Mouse (Mus musculus) lung, embryonic 14.5 days (tissue): ENCODE results near the gene Palld. TPM values are rescaled to one million over a fixed set of nuclear protein-coding genes. Genes with fewer than 3 reads are reported as not detected.

Experiments used
- ATAC-seq: fragments of 200-750 bp; cut with Nextera tagmentation; 2 replicates; pipeline ENCODE4 v1.8.0; 2017; ENCODE audit warnings: mild to moderate bottlenecking, moderate TSS enrichment, moderate library complexity; ENCODE audit not compliant: insufficient read depth
- DNase-seq: peaks from one replicate; pipeline ENCODE4 v3.0.0-alpha.2; 2015
- H3K27ac ChIP-seq: fragments of 300-500 bp; sonication (generic); 2 replicates; pipeline ENCODE4 v1.5.1; 2014; ENCODE audit warnings: low read depth, mild to moderate bottlenecking, moderate library complexity
- H3K27me3 ChIP-seq: fragments of 300-500 bp; sonication (generic); 2 replicates; pipeline ENCODE4 v1.6.1; 2014; ENCODE audit warnings: low read length, control low read depth; ENCODE audit not compliant: insufficient read depth
- H3K36me3 ChIP-seq: fragments of 300-500 bp; sonication (generic); 2 replicates; pipeline ENCODE4 v1.6.1; 2014; ENCODE audit warnings: control low read depth; ENCODE audit not compliant: insufficient read depth
- H3K4me1 ChIP-seq: fragments of 300-500 bp; sonication (generic); 2 replicates; pipeline ENCODE4 v1.6.1; 2014; ENCODE audit warnings: antibody characterized with exemption, control low read depth; ENCODE audit not compliant: insufficient read depth
- H3K4me2 ChIP-seq: fragments of 300-500 bp; sonication (generic); 2 replicates; pipeline ENCODE4 v1.6.1; 2014; ENCODE audit warnings: mild to moderate bottlenecking
- H3K4me3 ChIP-seq: fragments of 300-500 bp; sonication (generic); 2 replicates; pipeline ENCODE4 v1.5.1; 2014; ENCODE audit warnings: low read depth, low read length
- H3K9ac ChIP-seq: fragments of 300-500 bp; sonication (generic); 2 replicates; pipeline ENCODE4 v1.6.1; 2014
- H3K9me3 ChIP-seq: fragments of 300-500 bp; sonication (generic); 2 replicates; pipeline ENCODE4 v1.6.1; 2016; ENCODE audit warnings: low read depth, low read length, control low read depth
- CTCF ChIP-seq: IDR thresholded peaks from 2 replicates; pipeline ENCODE4 v1.5.1; 2016; ENCODE audit warnings: antibody characterized with exemption, low read depth
- WGBS: fragments of 180-500 bp; shearing (Covaris S2); extraction: QIAGEN DNeasy Blood & Tissue Kit; methylation state at CpG from one replicate; pipeline ENCODE4 v1.1.7; 2014; 5-methylcytosine and 5-hydroxymethylcytosine counted together
- polyA plus RNA-seq: library from polyadenylated mRNA; unstranded; fragments of >200 nt; fragmentation: Nextera tagmentation; extraction: Ambion mirVana; gene quantifications from 2 replicates; pipeline ENCODE4 v1.2.1, GENCODE M21; 2014

Palld gene
- polyA plus RNA-seq, 1 experiment from 2014 or later, result 85.0 TPM

GRCm38 (mm10) chr8:61582547-61582946 is 319.9 kb downstream of the Palld start:
- peaks cover 10% of the 10 kb centered on the region for H3K36me3 ChIP-seq
- peaks cover 4% of the 10 kb centered on the region; the same call in 1 of the 2 replicates for H3K4me1 ChIP-seq
- ATAC-seq, result no peak
- TF ChIP-seq CTCF, result no peak
- peak overlapping the region; percentile 38; the same call in 1 of the 2 replicates for H3K27ac ChIP-seq
- peak; percentile 56 for DNase-seq
- H3K4me3 ChIP-seq, result no peak overlapping the region
- 54% methylated on average over 8 of the region's 8 CpGs for whole genome bisulfite sequencing
- H3K27me3 ChIP-seq, result no peaks in the 10 kb centered on the region
- no peaks in the 10 kb centered on the region for H3K9me3 ChIP-seq
- no peak overlapping the region for H3K4me2 ChIP-seq
- H3K9ac ChIP-seq, result no peak overlapping the region

GRCm38 (mm10) chr8:61581259-61581658 is 321.2 kb downstream of the Palld start:
- H3K4me1 ChIP-seq, result peaks cover 4% of the 10 kb centered on the region; the same call in 1 of the 2 replicates
- no peaks in the 10 kb centered on the region for H3K9me3 ChIP-seq
- 83% methylated on average over 5 of the region's 5 CpGs for WGBS
- no peak overlapping the region for H3K27ac ChIP-seq
- H3K4me3 ChIP-seq, result no peak overlapping the region
- H3K4me2 ChIP-seq, result no peak overlapping the region
- no peak overlapping the region for H3K9ac ChIP-seq
- TF ChIP-seq CTCF, result no peak
- DNase-seq (no peak), ATAC-seq (no peak)
- no peaks in the 10 kb centered on the region for H3K27me3 ChIP-seq
- H3K36me3 ChIP-seq, result peaks cover 14% of the 10 kb centered on the region

- 83% methylated on average over 4 of the region's 4 CpGs for WGBS
Observed at GRCm38 (mm10) chr8:61579831-61580230, 322.7 kb downstream of the Palld start.

GRCm38 (mm10) chr8:61578754-61579153 is 323.7 kb downstream of the Palld start:
- no peak overlapping the region for H3K9ac ChIP-seq
- H3K4me1 ChIP-seq, result peaks cover 7% of the 10 kb centered on the region
- H3K4me3 ChIP-seq, result no peak overlapping the region
- no peak for ATAC-seq
- WGBS, result 77% methylated on average over 6 of the region's 6 CpGs
- no peak overlapping the region for H3K4me2 ChIP-seq
- no peak overlapping the region for H3K27ac ChIP-seq
- no peaks in the 10 kb centered on the region for H3K9me3 ChIP-seq
- no peak for TF ChIP-seq CTCF
- H3K27me3 ChIP-seq, result no peaks in the 10 kb centered on the region
- peaks cover 7% of the 10 kb centered on the region; the same call in 1 of the 2 replicates for H3K36me3 ChIP-seq
- DNase-seq, result no peak

More at GRCm38 (mm10) chr8:61579831-61580230, 322.7 kb downstream of the Palld start:
- no peak for TF ChIP-seq CTCF
- Histone ChIP-seq H3K4me1 (peaks cover 7% of the 10 kb centered on the region; the same call in 1 of the 2 replicates), H3K9me3 (no peaks in the 10 kb centered on the region), H3K27ac (no peak overlapping the region), H3K36me3 (peaks cover 14% of the 10 kb centered on the region), H3K9ac (no peak overlapping the region), H3K4me3 (no peak overlapping the region), H3K27me3 (no peaks in the 10 kb centered on the region), H3K4me2 (no peak overlapping the region)
- ATAC-seq (no peak), DNase-seq (no peak)

- ATAC-seq, result no peak
- Histone ChIP-seq H3K9me3 (no peaks in the 10 kb centered on the region), H3K27me3 (no peaks in the 10 kb centered on the region), H3K9ac (no peak overlapping the region), H3K36me3 (peaks cover 4% of the 10 kb centered on the region; the same call in 1 of the 2 replicates), H3K4me2 (no peak overlapping the region), H3K4me3 (no peak overlapping the region), H3K27ac (peak overlapping the region; percentile 66; the same call in 1 of the 2 replicates), H3K4me1 (peaks cover 13% of the 10 kb centered on the region)
- DNase-seq, result no peak
- WGBS, result 45% methylated on average over 4 of the region's 4 CpGs
- TF ChIP-seq CTCF, result no peak
Observed at GRCm38 (mm10) chr8:61575096-61575653, 327.3 kb downstream of the Palld start.

GRCm38 (mm10) chr8:61574526-61574925 is 328.0 kb downstream of the Palld start:
- Histone ChIP-seq H3K9ac (no peak overlapping the region), H3K36me3 (peaks cover 4% of the 10 kb centered on the region; the same call in 1 of the 2 replicates), H3K9me3 (no peaks in the 10 kb centered on the region), H3K27ac (peak overlapping the region; percentile 66), H3K4me3 (no peak overlapping the region), H3K27me3 (no peaks in the 10 kb centered on the region), H3K4me2 (peak overlapping the region; percentile 18; the same call in 1 of the 2 replicates), H3K4me1 (peaks cover 16% of the 10 kb centered on the region)
- ATAC-seq (peak; percentile 60; the same call in 1 of the 2 replicates), DNase-seq (peak; percentile 51)
- 49% methylated on average over 7 of the region's 7 CpGs for WGBS
- TF ChIP-seq CTCF, result no peak

- peak; percentile 66 for ATAC-seq
- Histone ChIP-seq H3K27ac (peak overlapping the region; percentile 66), H3K4me1 (peaks cover 16% of the 10 kb centered on the region), H3K36me3 (0 out of 2 replicates have a peak, but pooled peaks cover 6% of the 10 kb centered on the region), H3K4me3 (no peak overlapping the region), H3K4me2 (no peak overlapping the region), H3K9me3 (no peaks in the 10 kb centered on the region), H3K27me3 (no peaks in the 10 kb centered on the region), H3K9ac (no peak overlapping the region)
- DNase-seq, result peak; percentile 62
- 46% methylated on average over 8 of the region's 8 CpGs for WGBS
- no peak for TF ChIP-seq CTCF
Observed at GRCm38 (mm10) chr8:61573179-61573937, 329.1 kb downstream of the Palld start.
